Mouse (Mus musculus) embryonic fibroblast, embryonic 13.5 days (primary cell): ENCODE measurements around the gene Tnik. TPM values are rescaled to one million over a fixed set of nuclear protein-coding genes. Genes with fewer than 3 reads are reported as not detected.

Source experiments
- H3K27ac ChIP-seq: 2 replicates; pipeline ENCODE4 v1.5.1; 2012; ENCODE audit warnings: low read length, control low read depth, inconsistent platforms; ENCODE audit not compliant: insufficient read depth
- H3K4me1 ChIP-seq: 2 replicates; pipeline ENCODE4 v1.6.1; 2011; ENCODE audit warnings: low read length; ENCODE audit not compliant: control insufficient read depth, insufficient read depth
- H3K4me3 ChIP-seq: 2 replicates; pipeline ENCODE4 v1.5.1; 2011; ENCODE audit warnings: mild to moderate bottlenecking, control low read depth, low read length; ENCODE audit not compliant: insufficient read depth
- CTCF ChIP-seq: IDR thresholded peaks from 2 replicates; pipeline ENCODE4 v1.5.1; 2011; ENCODE audit warnings: mild to moderate bottlenecking, control low read depth, low read length, moderate library complexity, borderline replicate concordance; ENCODE audit not compliant: insufficient read depth
- POLR2A ChIP-seq: IDR thresholded peaks from 2 replicates; pipeline ENCODE4 v1.6.1; 2011; ENCODE audit warnings: low read depth, mild to moderate bottlenecking, control low read depth, low read length, moderate library complexity
- polyA plus RNA-seq: library from polyadenylated mRNA; stranded (reverse); fragments of >200 nt; gene quantifications from 2 replicates; pipeline ENCODE4 v1.2.4, GENCODE M21; 2011; ENCODE audit warnings: low read depth; ENCODE audit not compliant: missing spikeins, insufficient read length

Gene Tnik
- polyA plus RNA-seq, 1 experiment, result 17.6 TPM

DNA sequence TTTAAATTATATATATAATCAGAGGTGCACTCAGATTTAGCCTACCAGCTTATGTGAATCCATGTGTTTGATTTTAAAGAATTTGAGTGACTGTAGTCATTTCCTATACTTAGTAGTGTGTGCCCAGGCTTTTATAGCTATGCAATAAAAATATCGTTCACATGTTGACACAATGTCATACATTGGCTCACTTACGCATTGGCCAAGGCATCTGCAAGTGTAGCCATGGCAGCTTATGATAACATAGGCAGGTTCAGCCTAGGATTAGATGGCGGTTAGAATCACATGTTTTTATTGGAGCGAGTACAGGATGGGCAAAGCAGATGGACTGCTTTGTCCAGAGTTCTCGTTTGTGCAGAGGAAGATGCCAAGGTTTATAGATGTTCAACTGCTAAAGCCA, 40.9 kb downstream of the Tnik start:
- H3K27ac ChIP-seq, result no peak overlapping the region
- H3K4me3 ChIP-seq, result no peak overlapping the region
- H3K4me1 ChIP-seq, result no peaks in the 10 kb centered on the region
- TF ChIP-seq POLR2A (no peak), CTCF (no peak)

DNA sequence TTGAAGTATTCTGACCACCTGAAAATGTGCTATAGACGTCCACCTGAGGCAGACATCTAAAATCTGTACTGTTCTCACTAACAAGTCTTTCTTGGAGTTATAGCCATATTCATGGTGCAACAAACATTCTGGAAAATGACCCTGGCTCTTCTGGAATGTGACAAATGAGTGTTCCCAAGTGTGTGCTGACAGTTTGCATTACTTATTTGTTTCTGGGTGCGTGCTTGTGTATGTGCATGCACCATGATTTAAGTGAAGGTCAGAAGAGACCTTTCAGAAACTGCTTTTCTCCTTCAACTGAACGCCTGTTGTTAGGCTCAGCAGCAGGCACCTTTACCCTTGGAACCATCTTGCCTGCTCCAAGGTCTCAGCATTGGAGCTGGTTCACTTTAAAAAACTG, 43.8 kb downstream of the Tnik start:
- Histone ChIP-seq H3K27ac (no peak overlapping the region), H3K4me3 (no peak overlapping the region), H3K4me1 (no peaks in the 10 kb centered on the region)
- TF ChIP-seq POLR2A (no peak), CTCF (no peak)

DNA sequence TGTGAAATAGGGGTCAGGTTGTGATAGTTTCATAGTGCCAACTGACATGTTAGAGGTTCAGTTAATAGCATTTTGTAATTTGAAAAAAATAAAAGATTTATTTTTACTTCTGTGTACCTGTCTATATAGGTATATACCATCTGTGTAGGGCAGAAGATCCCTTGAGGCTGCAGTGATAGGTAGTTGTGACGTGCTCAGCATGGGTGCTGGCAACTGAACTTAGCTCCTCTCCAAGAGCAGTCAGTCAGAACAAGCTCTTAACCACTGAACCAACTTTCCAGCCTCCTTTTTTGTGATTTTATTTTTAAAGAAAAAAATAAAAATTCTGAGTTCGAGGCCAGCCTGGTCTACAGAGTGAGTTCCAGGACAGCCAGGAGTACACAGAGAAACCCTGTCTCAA, 51.4 kb downstream of the Tnik start:
- Histone ChIP-seq H3K4me1 (no peaks in the 10 kb centered on the region), H3K4me3 (no peak overlapping the region), H3K27ac (no peak overlapping the region)
- TF ChIP-seq POLR2A (no peak), CTCF (no peak)

DNA sequence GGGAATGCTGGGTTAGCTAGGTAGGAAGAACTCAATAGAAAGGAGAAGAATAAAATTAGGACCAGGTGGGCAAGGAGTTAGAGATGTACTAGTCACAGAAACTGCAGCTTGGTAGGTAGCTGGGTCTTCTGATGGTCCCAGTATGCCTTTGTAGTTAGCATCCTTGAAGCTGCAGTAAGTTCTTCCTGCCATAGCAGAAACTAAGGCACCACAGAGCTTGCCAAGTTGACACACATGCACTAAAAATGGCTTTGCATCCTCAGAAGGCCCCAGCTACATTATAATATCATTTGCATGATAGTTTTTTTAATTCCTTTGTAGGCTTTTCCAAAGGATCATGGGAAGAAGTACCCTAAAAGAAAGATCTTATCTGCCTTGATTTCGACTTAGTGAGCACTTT, 54.3 kb downstream of the Tnik start:
- TF ChIP-seq POLR2A, result no peak
- TF ChIP-seq CTCF, result no peak
- no peaks in the 10 kb centered on the region for H3K4me1 ChIP-seq
- H3K27ac ChIP-seq, result no peak overlapping the region
- H3K4me3 ChIP-seq, result no peak overlapping the region

DNA sequence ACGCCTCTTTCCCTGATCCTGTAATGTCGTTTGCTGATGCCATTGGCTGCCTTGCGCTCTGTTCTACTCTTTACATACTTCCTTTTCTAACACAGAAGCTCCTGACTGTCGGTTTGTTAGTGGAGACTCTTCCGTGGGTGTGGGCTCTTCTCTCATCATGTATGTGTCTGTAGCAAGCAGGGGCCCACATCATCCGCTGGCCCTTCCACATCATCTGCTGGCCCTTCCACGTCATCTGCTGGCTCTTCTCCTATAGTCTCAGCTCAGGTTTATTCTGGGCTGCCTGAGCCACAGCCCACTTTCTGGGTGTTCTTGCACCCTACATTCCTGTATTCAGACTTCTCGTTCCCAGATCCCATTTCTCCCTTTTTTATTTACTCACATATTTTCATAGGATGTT, 58.6 kb downstream of the Tnik start:
- no peak overlapping the region for H3K4me3 ChIP-seq
- TF ChIP-seq POLR2A (no peak), CTCF (no peak)
- H3K27ac ChIP-seq, result no peak overlapping the region

DNA sequence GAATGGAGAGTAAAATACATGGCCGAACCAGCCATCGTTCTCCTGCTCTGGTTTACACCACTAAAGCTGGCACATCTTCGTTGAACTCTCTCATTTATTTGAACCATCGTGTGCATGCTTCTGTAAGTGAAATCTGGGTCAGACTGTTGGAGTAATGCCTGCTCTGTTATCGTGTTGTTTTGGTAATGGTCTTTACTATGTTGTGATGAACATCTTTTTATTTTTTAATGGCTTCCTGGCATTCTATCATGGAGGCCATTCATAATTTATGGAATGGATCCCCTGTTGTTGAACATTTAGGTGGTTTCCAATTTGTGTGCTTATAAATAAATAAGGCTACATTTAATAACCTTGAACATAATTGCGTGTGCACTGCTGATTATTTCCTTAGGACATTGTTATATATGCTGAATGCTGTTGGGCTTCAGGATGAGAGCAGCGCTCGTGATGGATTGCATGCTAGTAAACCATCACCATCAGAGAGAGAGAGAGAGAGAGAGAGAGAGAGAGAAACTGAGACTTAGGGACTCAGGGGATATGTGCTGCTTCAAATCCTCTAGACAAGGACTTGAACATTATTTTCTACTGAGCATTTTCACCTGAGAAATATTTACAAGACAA, 62.7 kb downstream of the Tnik start:
- TF ChIP-seq CTCF, result no peak
- no peak for TF ChIP-seq POLR2A
- Histone ChIP-seq H3K4me3 (no peak overlapping the region), H3K4me1 (no peaks in the 10 kb centered on the region), H3K27ac (no peak overlapping the region)

More for the DNA sequence above, 58.6 kb downstream of the Tnik start:
- no peaks in the 10 kb centered on the region for H3K4me1 ChIP-seq

DNA sequence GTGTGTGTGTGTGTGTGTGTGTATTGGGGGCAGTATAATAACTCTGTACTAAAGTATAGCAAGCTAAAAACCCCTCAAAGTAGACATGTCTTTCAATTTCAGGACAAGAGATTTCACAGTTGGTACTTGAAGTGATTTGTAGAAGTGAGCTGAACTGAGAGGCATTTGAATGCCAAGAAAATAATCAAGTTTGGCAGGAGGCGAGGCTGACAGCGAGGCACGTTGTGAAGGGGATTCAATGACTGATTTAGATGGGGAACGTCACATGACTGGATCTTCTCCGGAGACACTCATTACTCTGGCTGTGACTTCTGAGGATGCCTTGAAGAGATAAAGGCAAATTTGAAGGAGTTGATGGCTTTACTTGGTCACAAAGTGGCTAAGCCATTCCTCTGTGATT, 69.3 kb downstream of the Tnik start:
- Histone ChIP-seq H3K4me1 (no peaks in the 10 kb centered on the region), H3K4me3 (no peak overlapping the region), H3K27ac (no peak overlapping the region)
- no peak for TF ChIP-seq CTCF

DNA sequence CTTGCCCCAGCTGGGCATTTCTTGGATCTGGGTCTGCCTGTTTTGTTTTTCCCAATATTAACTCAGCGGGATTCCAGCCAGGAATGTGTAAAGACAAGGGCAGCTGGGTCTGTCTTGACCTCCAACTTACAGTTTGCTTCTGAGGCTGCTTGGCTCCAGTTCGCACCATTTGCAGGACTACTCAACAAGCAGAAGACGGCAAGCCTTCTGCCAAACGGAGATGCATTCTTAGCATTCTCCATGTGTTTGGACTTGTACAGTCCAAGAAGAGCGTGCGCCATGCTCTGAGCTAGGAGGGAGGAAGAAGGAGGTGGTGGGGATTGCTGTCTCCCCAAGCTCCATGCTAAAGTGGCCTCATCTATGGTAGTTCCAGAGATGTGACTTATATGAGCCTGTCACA, 70.9 kb downstream of the Tnik start:
- TF ChIP-seq CTCF (no peak), POLR2A (no peak)

DNA sequence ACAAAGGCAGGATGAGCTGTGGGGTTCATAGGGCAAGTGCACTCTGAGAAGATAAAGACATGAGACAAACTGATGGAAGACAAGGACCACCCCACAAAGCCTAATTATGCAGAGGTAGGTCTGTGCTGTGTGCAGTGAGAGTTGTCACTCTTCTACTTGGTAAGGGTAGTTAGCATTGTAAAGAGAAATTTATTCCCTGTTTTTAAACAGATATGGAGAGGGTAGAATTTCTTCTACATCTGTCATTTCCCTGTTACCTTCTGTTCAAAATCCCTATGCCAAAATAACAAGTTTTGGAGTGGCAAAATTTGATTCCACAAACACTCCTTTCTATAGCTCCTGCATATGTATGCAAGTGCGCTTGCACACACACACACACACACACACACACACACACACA, 71.5 kb downstream of the Tnik start:
- Histone ChIP-seq H3K4me3 (no peak overlapping the region), H3K27ac (no peak overlapping the region), H3K4me1 (no peaks in the 10 kb centered on the region)
- TF ChIP-seq POLR2A, result no peak
- TF ChIP-seq CTCF, result no peak

More for the DNA sequence above, 70.9 kb downstream of the Tnik start:
- Histone ChIP-seq H3K27ac (no peak overlapping the region), H3K4me1 (no peaks in the 10 kb centered on the region), H3K4me3 (no peak overlapping the region)

DNA sequence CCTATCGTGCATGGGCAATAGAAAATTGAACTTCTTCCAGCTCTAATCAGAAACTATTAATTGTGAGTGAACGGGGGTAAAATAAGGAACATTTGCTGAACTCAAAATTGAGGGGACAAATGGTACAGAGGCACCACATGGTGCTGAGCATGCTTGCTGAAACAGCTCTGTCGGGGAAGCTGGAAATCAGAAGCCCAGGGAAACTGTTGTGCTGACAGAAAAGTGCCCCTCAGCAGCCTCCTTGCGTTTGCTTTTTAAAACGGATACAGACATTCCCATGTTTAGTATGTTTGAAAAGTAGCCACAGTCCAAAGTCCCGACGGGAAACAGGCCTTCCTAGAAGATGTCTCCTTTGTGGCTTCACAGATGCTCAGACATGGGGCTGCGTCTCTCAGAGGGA, 77.1 kb downstream of the Tnik start:
- Histone ChIP-seq H3K4me1 (no peaks in the 10 kb centered on the region), H3K27ac (no peak overlapping the region), H3K4me3 (no peak overlapping the region)
- TF ChIP-seq CTCF (no peak), POLR2A (no peak)

DNA sequence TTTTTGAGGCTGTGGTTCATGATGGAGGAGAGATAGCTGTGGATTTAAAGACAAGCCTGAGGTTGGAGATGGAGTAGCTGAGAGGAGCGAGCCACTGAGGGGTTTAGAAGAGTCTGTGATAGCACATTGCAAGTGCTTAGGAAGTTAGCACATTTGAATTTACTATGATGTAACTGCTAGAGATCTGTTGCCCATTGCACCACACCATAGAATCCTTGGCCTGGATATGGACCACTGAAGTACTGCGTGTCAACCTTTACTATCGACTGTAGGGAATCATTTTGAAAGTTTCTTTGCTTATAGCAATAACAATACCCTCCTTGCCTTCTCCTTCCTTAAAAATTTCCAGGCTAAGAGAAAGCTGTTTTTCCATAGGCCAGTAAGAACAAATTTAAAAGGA, 80.2 kb downstream of the Tnik start:
- no peak for TF ChIP-seq POLR2A
- TF ChIP-seq CTCF, result no peak
- no peak overlapping the region for H3K4me3 ChIP-seq
- no peaks in the 10 kb centered on the region for H3K4me1 ChIP-seq

More for the DNA sequence above, 80.2 kb downstream of the Tnik start:
- H3K27ac ChIP-seq, result no peak overlapping the region
